Mouse (Mus musculus): Measurements from ENCODE around the gene Anks6. TPM values are rescaled to one million over a fixed set of nuclear protein-coding genes. Genes with fewer than 3 reads are reported as not detected.

The Anks6 gene
- polyA plus RNA-seq (2014; fragmentation: Nextera tagmentation; extraction: Ambion mirVana) = 3.8 and 7.2 TPM in 2 replicates

DNA sequence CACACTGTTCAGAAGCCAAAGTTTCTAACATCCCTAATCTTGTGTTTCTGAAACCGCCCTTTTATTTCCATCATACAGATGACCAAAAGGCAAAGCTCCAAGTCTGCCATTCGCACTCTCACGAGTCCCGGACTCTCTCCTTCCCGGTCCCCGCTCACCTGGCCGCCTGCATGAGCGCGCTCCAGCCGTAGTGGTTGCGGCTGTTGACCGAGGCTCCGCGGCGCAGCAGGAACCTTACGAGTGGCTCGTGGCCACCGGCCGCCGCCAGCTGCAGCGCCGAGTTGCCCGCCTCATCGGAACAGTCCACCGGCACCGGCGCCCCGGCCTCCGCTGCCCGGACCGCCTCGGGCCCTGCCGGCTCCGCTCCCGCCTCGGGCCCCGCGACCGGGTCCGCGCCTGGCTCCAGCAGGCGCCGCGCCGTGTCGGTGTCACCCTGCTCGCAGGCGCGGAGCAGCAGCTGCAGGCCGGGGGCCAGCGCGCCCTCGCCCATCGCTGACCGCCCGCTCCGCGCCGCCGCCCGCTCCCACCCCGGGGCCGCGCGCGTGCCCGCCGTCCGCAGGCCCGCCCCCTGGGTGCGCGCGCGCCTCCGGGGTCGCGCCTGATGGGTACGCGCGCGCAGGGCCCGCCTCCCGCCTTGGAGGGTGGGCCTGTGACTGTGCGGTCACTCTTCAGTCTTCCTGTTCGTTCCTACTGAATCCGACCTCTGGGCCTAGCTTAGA, at the start of gene Anks6:
Gene Anks6 (minus strand): TSS at position 637 of the 719 bp plus-strand sequence.
- H3K4me2 ChIP-seq (replicated peaks; ENCODE audit: low read depth, low read length) = peak within 1 kb of the TSS; percentile 84
- peaks cover 11% of the 10 kb centered on the region; the same call in 1 of the 2 replicates for H3K4me1 ChIP-seq (ENCODE audit: control insufficient read depth, insufficient read depth, low read length)
- ATAC-seq (ENCODE audit: low FRiP score, low TSS enrichment) = peak; percentile 91
- no peaks in the 10 kb centered on the region for H3K9me3 ChIP-seq (ENCODE audit: control insufficient read depth, low read length)
- no peak within 1 kb of the TSS; the same call in 1 of the 2 replicates for H3K27ac ChIP-seq (ENCODE audit: low read depth, low read length)
- under 1% methylated on average over 76 of the region's 86 CpGs for WGBS
- no peaks in the 10 kb centered on the region for H3K36me3 ChIP-seq (ENCODE audit: control insufficient read depth, insufficient read depth, low read length)
- no peaks in the 10 kb centered on the region for H3K27me3 ChIP-seq (ENCODE audit: control insufficient read depth, insufficient read depth, low read length)
- H3K9ac ChIP-seq (ENCODE audit: low read depth, low read length) = peak within 1 kb of the TSS; percentile 88
- peak within 1 kb of the TSS; percentile 74 for H3K4me3 ChIP-seq (ENCODE audit: low read length)

DNA sequence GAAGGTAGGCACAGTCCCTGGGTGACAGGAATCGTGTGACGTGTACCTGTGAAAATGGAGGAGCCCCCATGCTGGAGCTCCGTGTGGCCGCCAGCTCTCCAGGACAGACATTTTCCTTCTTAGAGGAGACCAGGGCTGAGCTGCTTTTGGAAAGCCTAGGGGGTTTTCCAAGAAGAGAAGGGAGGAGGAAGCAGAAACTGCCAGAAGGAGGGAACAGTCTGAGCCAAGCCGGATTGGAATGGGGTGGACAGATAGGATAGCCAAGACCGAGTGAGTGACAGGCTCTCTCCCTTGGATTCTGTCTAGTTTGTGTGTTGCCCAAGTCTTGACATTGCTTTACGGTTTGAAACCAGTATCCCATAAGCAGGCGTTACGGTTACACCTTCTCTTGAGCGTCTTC, 46.3 kb upstream of the Anks6 start:
- H3K4me2 ChIP-seq (replicated peaks; ENCODE audit: low read depth, low read length) = no peak overlapping the region
- no peak overlapping the region for H3K9ac ChIP-seq (ENCODE audit: low read depth, low read length)
- WGBS = 93% methylated on average over 10 of the region's 10 CpGs
- H3K27ac ChIP-seq (ENCODE audit: low read depth, low read length) = no peak overlapping the region
- no peaks in the 10 kb centered on the region for H3K27me3 ChIP-seq (ENCODE audit: control insufficient read depth, insufficient read depth, low read length)
- no peak overlapping the region for H3K4me3 ChIP-seq (ENCODE audit: low read length)
- ATAC-seq (ENCODE audit: low FRiP score, low TSS enrichment) = no peak
- H3K36me3 ChIP-seq (ENCODE audit: control insufficient read depth, insufficient read depth, low read length) = no peaks in the 10 kb centered on the region
- no peaks in the 10 kb centered on the region for H3K9me3 ChIP-seq (ENCODE audit: control insufficient read depth, low read length)
- H3K4me1 ChIP-seq (ENCODE audit: control insufficient read depth, insufficient read depth, low read length) = no peaks in the 10 kb centered on the region

DNA sequence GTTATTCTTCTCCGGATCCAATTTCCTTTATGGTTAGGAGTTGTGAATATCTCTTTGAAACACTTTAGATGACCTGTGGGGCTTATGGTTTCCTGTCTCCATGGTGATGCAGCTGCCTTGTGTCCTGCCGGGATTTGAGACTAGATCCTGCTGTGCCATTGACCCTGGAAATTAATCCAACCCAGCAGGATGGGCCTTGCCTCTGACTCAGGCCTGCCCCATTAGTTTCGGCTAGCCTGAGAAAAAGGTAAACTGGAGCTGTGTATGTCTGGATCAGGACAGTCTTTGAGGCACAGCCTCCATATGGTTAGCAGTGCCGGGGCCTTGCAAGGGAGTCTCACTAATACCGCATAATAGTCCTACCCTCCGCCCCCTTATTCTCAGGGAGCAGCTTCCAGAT, 36.4 kb upstream of the Anks6 start:
- Histone ChIP-seq H3K27ac (ENCODE audit: low read depth, low read length) (no peak overlapping the region), H3K27me3 (ENCODE audit: control insufficient read depth, insufficient read depth, low read length) (peaks cover 15% of the 10 kb centered on the region), H3K9ac (ENCODE audit: low read depth, low read length) (no peak overlapping the region), H3K36me3 (ENCODE audit: control insufficient read depth, insufficient read depth, low read length) (no peaks in the 10 kb centered on the region), H3K9me3 (ENCODE audit: control insufficient read depth, low read length) (no peaks in the 10 kb centered on the region), H3K4me1 (ENCODE audit: control insufficient read depth, insufficient read depth, low read length) (0 out of 2 replicates have a peak, but pooled peaks cover 5% of the 10 kb centered on the region), H3K4me2 (replicated peaks; ENCODE audit: low read depth, low read length) (no peak overlapping the region), H3K4me3 (ENCODE audit: low read length) (no peak overlapping the region)
- no peak for ATAC-seq (ENCODE audit: low FRiP score, low TSS enrichment)
- WGBS = 51% methylated on average over 6 of the region's 6 CpGs

DNA sequence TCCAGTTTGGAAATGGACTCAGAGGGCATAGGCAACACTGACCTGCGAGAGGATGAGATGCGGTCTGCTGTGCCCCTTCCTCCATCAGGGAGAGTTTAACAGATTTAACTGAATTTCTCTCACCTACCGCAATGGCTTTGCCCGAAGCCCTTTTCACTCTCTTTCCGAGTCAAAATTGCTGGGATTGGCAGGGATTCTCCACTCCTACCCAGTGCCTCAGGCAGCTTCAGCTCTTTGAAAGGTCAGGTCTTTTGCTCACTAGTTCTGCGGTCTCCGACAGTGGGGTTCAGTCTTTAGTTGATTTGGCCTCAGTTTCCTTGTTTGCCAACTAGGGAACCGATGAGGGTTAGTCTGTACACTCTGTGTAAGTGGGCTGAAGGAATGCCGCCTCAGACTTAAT, 35.9 kb upstream of the Anks6 start:
- Histone ChIP-seq H3K9ac (ENCODE audit: low read depth, low read length) (no peak overlapping the region), H3K4me3 (ENCODE audit: low read length) (no peak overlapping the region), H3K4me2 (replicated peaks; ENCODE audit: low read depth, low read length) (no peak overlapping the region), H3K9me3 (ENCODE audit: control insufficient read depth, low read length) (no peaks in the 10 kb centered on the region), H3K27me3 (ENCODE audit: control insufficient read depth, insufficient read depth, low read length) (peaks cover 15% of the 10 kb centered on the region), H3K27ac (ENCODE audit: low read depth, low read length) (no peak overlapping the region), H3K36me3 (ENCODE audit: control insufficient read depth, insufficient read depth, low read length) (no peaks in the 10 kb centered on the region), H3K4me1 (ENCODE audit: control insufficient read depth, insufficient read depth, low read length) (0 out of 2 replicates have a peak, but pooled peaks cover 5% of the 10 kb centered on the region)
- ATAC-seq (ENCODE audit: low FRiP score, low TSS enrichment) = no peak
- 36% methylated on average over 9 of the region's 9 CpGs for WGBS

DNA sequence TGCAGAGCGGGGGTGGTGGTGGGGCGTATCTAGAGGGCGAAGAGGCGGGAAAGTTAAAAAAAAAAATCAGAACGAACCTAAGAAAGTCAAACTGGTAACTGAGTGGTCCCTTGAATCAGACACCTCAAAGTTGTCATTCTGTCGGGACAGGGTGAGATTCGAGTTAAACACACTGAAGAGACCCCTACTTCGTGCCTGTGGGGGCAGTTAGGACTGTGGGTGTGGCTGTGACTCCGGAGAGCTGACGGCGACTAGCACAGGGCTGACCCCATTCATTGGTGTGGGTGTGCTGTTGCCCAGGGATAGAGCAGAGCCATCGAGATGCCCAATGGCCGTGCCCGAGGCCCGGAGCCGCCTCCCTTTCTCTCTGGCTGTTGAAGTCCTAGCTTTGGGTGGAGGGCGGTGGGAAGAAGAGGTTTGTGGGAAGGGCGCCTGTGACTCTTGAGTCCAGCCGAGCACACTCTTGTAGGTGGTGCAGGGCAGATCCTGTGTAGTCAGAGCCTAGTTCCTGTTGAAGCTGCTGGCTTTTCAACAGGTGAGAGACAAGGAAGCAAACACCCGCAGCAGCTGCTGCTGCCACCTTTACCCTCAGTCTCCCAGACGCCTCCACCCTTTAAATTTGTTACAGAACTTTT, 35.3 kb upstream of the Anks6 start:
- no peaks in the 10 kb centered on the region for H3K9me3 ChIP-seq (ENCODE audit: control insufficient read depth, low read length)
- 0 out of 2 replicates have a peak, but pooled peaks cover 5% of the 10 kb centered on the region for H3K4me1 ChIP-seq (ENCODE audit: control insufficient read depth, insufficient read depth, low read length)
- no peaks in the 10 kb centered on the region for H3K36me3 ChIP-seq (ENCODE audit: control insufficient read depth, insufficient read depth, low read length)
- peak overlapping the region; percentile 58; the same call in 1 of the 2 replicates for H3K9ac ChIP-seq (ENCODE audit: low read depth, low read length)
- 2% methylated on average over 21 of the region's 21 CpGs for WGBS
- peak overlapping the region; percentile 71 for H3K4me3 ChIP-seq (ENCODE audit: low read length)
- ATAC-seq (ENCODE audit: low FRiP score, low TSS enrichment) = peak; percentile 73
- H3K4me2 ChIP-seq (replicated peaks; ENCODE audit: low read depth, low read length) = peak overlapping the region; percentile 99
- H3K27ac ChIP-seq (ENCODE audit: low read depth, low read length) = no peak overlapping the region
- peaks cover 15% of the 10 kb centered on the region for H3K27me3 ChIP-seq (ENCODE audit: control insufficient read depth, insufficient read depth, low read length)

DNA sequence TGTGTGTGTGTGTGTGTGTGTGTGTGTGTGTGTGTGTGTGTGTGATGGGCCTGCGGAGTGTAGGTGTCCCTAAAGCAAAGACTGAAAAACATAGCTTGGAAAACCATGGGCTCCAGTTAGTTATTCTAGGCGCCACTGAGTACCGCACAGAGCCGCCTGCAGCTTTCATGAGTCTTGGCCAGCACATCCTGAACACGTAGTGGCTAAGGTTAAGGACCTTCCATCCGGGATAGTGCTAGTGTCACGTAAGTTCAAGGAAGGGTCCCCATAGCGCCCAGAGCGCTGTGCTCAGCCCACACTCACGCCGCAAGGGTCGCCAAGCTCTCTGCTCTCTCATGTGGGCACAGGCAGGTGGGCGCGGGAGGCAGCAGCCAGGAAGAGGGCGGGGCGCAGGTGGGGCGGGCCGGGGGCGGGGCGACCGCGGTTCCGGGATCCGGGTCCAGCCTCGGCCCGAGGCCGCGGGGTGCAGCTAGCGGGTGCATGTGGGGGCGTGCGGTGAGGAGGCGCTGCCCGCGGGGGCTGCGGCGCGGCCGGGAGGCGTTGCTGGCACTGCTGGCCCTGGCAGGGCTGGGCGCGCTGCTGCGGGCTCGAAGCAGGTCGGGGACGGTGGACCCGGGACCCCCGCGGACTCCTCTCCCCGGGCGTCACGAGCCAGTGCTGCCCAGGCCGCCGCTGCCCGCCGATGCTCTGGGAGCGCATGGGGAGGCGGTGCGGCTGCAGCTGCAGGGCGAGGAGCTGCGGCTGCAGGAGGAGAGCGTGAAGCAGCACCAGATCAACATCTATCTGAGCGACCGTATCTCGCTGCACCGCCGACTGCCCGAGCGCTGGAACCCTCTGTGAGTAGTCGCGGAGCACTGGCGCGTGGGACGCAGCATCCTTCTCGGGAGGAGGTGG, 34.5 kb upstream of the Anks6 start, which contains the start of gene Galnt12:
Gene Galnt12 (plus strand): TSS at position 417 of the 894 bp plus-strand sequence.
- H3K36me3 ChIP-seq (ENCODE audit: control insufficient read depth, insufficient read depth, low read length) = no peaks in the 10 kb centered on the region
- H3K9ac ChIP-seq (ENCODE audit: low read depth, low read length) = peak within 1 kb of the TSS; percentile 58
- peak within 1 kb of the TSS; percentile 71 for H3K4me3 ChIP-seq (ENCODE audit: low read length)
- H3K27me3 ChIP-seq (ENCODE audit: control insufficient read depth, insufficient read depth, low read length) = peaks cover 15% of the 10 kb centered on the region
- 2% methylated on average over 47 of the region's 74 CpGs for WGBS
- peak; percentile 74 for ATAC-seq (ENCODE audit: low FRiP score, low TSS enrichment)
- H3K9me3 ChIP-seq (ENCODE audit: control insufficient read depth, low read length) = no peaks in the 10 kb centered on the region
- 0 out of 2 replicates have a peak, but pooled peaks cover 5% of the 10 kb centered on the region for H3K4me1 ChIP-seq (ENCODE audit: control insufficient read depth, insufficient read depth, low read length)
- H3K4me2 ChIP-seq (replicated peaks; ENCODE audit: low read depth, low read length) = peak within 1 kb of the TSS; percentile 99
- no peak within 1 kb of the TSS for H3K27ac ChIP-seq (ENCODE audit: low read depth, low read length)

DNA sequence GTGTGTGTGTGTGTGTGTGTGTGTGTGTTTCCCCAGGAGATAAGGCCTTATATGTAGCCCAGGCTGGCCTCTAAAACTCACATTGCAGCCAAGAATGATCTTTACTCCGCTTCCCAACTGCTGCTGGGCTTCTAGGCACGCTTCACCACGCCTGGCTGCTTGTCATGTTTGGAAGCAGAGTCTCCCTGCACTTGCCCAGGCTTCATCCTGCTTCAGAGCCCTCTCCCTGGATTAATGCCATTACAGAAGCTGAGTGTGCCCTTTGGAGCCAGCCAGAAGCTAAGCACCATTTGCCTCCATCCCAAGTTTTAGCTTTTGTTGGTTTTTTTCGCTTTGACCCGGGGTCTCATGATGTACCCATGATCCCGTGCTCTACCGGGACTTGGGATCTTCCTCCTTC, 31.4 kb upstream of the Anks6 start:
- ATAC-seq (ENCODE audit: low FRiP score, low TSS enrichment) = no peak
- H3K9me3 ChIP-seq (ENCODE audit: control insufficient read depth, low read length) = no peaks in the 10 kb centered on the region
- H3K27ac ChIP-seq (ENCODE audit: low read depth, low read length) = no peak overlapping the region
- H3K4me2 ChIP-seq (replicated peaks; ENCODE audit: low read depth, low read length) = no peak overlapping the region
- no peaks in the 10 kb centered on the region for H3K36me3 ChIP-seq (ENCODE audit: control insufficient read depth, insufficient read depth, low read length)
- H3K9ac ChIP-seq (ENCODE audit: low read depth, low read length) = no peak overlapping the region
- H3K4me1 ChIP-seq (ENCODE audit: control insufficient read depth, insufficient read depth, low read length) = 0 out of 2 replicates have a peak, but pooled peaks cover 5% of the 10 kb centered on the region
- peaks cover 13% of the 10 kb centered on the region for H3K27me3 ChIP-seq (ENCODE audit: control insufficient read depth, insufficient read depth, low read length)
- 84% methylated on average over 7 of the region's 7 CpGs for WGBS
- no peak overlapping the region for H3K4me3 ChIP-seq (ENCODE audit: low read length)

DNA sequence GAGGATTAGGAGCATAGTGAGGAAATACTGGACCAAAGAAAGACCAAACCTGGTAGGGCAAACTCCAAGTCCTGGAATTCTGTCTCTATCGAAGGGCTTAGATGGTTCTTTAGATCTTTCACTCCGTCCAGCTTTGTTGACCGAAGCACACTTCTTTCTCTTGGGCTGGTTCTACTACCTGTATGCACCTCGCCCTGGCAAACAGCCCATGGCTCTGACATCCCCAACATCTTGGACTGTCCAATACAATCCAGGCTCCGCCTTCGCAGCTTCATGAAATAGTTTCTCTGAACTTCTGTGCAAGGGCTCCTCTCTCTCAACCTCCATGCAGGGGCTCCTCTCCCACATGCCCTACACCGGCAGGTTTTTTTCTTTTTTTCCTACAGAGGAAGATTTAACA, 26.6 kb upstream of the Anks6 start:
- Histone ChIP-seq H3K27ac (ENCODE audit: low read depth, low read length) (no peak overlapping the region), H3K4me1 (ENCODE audit: control insufficient read depth, insufficient read depth, low read length) (no peaks in the 10 kb centered on the region), H3K4me2 (replicated peaks; ENCODE audit: low read depth, low read length) (no peak overlapping the region), H3K9me3 (ENCODE audit: control insufficient read depth, low read length) (no peaks in the 10 kb centered on the region), H3K36me3 (ENCODE audit: control insufficient read depth, insufficient read depth, low read length) (no peaks in the 10 kb centered on the region), H3K9ac (ENCODE audit: low read depth, low read length) (no peak overlapping the region), H3K27me3 (ENCODE audit: control insufficient read depth, insufficient read depth, low read length) (no peaks in the 10 kb centered on the region), H3K4me3 (ENCODE audit: low read length) (no peak overlapping the region)
- no peak for ATAC-seq (ENCODE audit: low FRiP score, low TSS enrichment)
- WGBS = 92% methylated on average over 7 of the region's 7 CpGs
